Mouse (Mus musculus): ENCODE data around the gene Tap2. TPM values are rescaled to one million over a fixed set of nuclear protein-coding genes. Genes with fewer than 3 reads are reported as not detected.

The Tap2 gene
- total and polyA plus RNA-seq, 3 experiments: 54.8 to 121 (median 110) TPM

DNA sequence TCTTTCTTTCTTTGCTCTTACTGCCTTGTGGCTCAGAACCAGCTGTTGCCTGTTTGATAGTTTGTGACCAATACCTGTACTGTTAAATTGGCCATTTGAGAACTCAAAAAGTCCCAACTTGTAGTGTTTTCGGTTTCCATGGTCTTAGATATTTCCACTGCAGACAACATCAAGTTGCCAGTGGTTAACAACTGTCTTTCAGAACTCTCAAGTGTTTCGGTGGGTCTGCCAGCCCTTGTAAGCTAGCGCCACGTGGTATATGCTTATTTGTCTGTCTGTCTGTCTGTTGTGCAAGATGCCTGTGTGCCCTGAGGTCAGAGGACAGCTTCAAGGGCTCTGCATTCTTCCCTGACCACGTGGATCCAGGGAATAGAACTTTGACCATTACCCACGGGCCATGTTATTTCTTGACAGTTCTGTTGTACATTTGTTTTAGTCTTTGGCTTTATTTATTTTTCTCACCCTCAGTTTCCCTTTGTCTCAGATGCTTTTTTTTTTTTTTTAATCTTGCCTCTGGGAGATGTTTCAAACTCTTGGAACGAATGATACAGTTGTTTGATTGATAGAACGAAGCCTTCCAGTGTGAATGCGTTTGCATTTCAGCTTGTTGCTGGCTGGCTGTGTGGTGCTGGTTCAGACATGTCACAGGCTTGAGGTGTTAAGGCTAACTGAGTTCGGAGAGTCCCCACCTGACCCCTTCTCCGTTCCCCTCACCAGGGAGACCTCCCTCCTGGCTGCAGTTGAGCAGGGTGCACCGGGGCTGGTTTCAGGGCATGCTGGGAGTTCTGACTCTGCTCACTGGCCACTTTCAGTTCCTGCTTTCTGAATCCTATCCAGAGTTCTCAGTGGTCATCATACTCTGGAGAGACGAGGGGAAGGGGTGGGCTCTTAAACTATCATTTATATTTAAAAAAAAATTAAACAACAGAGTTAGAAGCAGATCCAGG is 23.1 kb upstream of the Tap2 start:
- peaks cover 25% of the 10 kb centered on the region for H3K79me2 ChIP-seq (replicated peaks; ENCODE audit: control insufficient read depth, extremely low read depth, insufficient read depth, poor library complexity, severe bottlenecking)
- peaks cover 27 to 38% of the 10 kb centered on the region in 2 experiments for H3K36me3 ChIP-seq (replicated peaks in 1 of 2; ENCODE audit: control insufficient read depth in 1 of 2, insufficient read depth in 1 of 2, low read length in 1 of 2)
- peak overlapping the region; percentile 85 for H3K4me2 ChIP-seq (ENCODE audit: insufficient read depth, low read depth, poor library complexity, severe bottlenecking)
- in situ Hi-C loops (cut with MboI; ENCODE audit: low pct_ligation_motif_present, low pct_unique_long_range_greater_than_20kb, low sequenced_read_pairs) (loop anchor here (5.0 kb wide), 1 partner anchor 32 kb away; no protein-coding TSS in a partner anchor), dilution Hi-C loops (cut with MboI; ENCODE audit: extremely low pct_ligation_motif_present, extremely low pct_unique_long_range_greater_than_20kb, low sequenced_read_pairs) (no loop called here)
- no peak overlapping the region for H3K4me3 ChIP-seq (replicated peaks in 1 of 3; ENCODE audit: low read depth in 2 of 3, low read length in 2 of 3, poor library complexity in 1 of 3)
- H3K9me3 ChIP-seq (replicated peaks; ENCODE audit: low read length): peaks cover 4% of the 10 kb centered on the region
- peak overlapping the region; percentile 97 for H3K27ac ChIP-seq (ENCODE audit: insufficient read depth, low read depth)
- no peaks in the 10 kb centered on the region for H3K27me3 ChIP-seq (replicated peaks)
- DNase-seq (ENCODE audit: extremely low read depth): peak; percentile 81
- H3K4me1 ChIP-seq (ENCODE audit: control insufficient read depth in 1 of 2, insufficient read depth in 2 of 2): peaks cover 17 to 56% of the 10 kb centered on the region in 2 experiments; a peak in 3 of 4 replicates
- H3K9ac ChIP-seq (ENCODE audit: insufficient read depth, low read depth): peak overlapping the region; percentile 41
- peak; percentile 74 for TF ChIP-seq CHD2 (IDR thresholded peaks at IDR 0.05; ENCODE audit: low read length)
- TF ChIP-seq KAT2A (IDR thresholded peaks at IDR 0.05; ENCODE audit: insufficient replicate concordance, low read length): 0 out of 2 replicates have a peak, but pooled peaks have one; percentile 42
- TF ChIP-seq E2F4 (IDR thresholded peaks at IDR 0.05; ENCODE audit: insufficient replicate concordance, low read depth, low read length): 0 out of 2 replicates have a peak, but pooled peaks have one; percentile 49
- TF ChIP-seq IRF4 (IDR thresholded peaks at IDR 0.05; ENCODE audit: low read depth, low read length): peak; percentile 100
- TF ChIP-seq NRF1 (IDR thresholded peaks at IDR 0.05; ENCODE audit: low read depth, low read length): 0 out of 2 replicates have a peak, but pooled peaks have one; percentile 26
- 0 out of 2 replicates have a peak, but pooled peaks have one; percentile 48 for TF ChIP-seq ZMIZ1 (IDR thresholded peaks at IDR 0.05; ENCODE audit: low read depth, low read length)
- TF ChIP-seq CTCF (conservative IDR thresholded peaks at IDR 0.05 in 1 of 2, IDR thresholded peaks at IDR 0.05 in 1 of 2; ENCODE audit: low read depth in 2 of 2, low read length in 2 of 2): no peak
- TF ChIP-seq ZC3H11A (IDR thresholded peaks at IDR 0.05; ENCODE audit: low read depth, low read length): no peak
- TF ChIP-seq MAX (IDR thresholded peaks at IDR 0.05; ENCODE audit: low read length): peak; percentile 99
- no peak; the same call in none of the 2 replicates for TF ChIP-seq CHD1 (IDR thresholded peaks at IDR 0.05; ENCODE audit: low read depth, low read length)
- peak; percentile 93 for TF ChIP-seq TCF12 (IDR thresholded peaks at IDR 0.05; ENCODE audit: low read depth, low read length)
- no peak for TF ChIP-seq ZKSCAN1 (IDR thresholded peaks at IDR 0.05; ENCODE audit: borderline replicate concordance, low read depth, low read length)
- TF ChIP-seq POLR2A (IDR thresholded peaks at IDR 0.05; ENCODE audit: low read depth, low read length): peak; percentile 57
- TF ChIP-seq MEF2A (IDR thresholded peaks at IDR 0.05; ENCODE audit: borderline replicate concordance, low read depth, low read length): peak; percentile 75
- no peak for TF ChIP-seq RAD21 (IDR thresholded peaks at IDR 0.05; ENCODE audit: low read depth, low read length)
- peak; percentile 94 for TF ChIP-seq SIN3A (IDR thresholded peaks at IDR 0.05; ENCODE audit: low read length)
- peak; percentile 71 for TF ChIP-seq USF1 (IDR thresholded peaks at IDR 0.05; ENCODE audit: low read depth, low read length)
- TF ChIP-seq MXI1 (IDR thresholded peaks at IDR 0.05; ENCODE audit: low read depth, low read length): peak; percentile 96
- TF ChIP-seq MAZ (IDR thresholded peaks at IDR 0.05; ENCODE audit: low read depth, low read length): peak; percentile 27; the same call in 1 of the 2 replicates
- TF ChIP-seq EP300 (IDR thresholded peaks at IDR 0.05; ENCODE audit: low read length): peak; percentile 94
- TF ChIP-seq POLR2AphosphoS2 (IDR thresholded peaks at IDR 0.05; ENCODE audit: low read depth, low read length): peak; percentile 94
- peak; percentile 84 for TF ChIP-seq JUN (IDR thresholded peaks at IDR 0.05; ENCODE audit: insufficient read depth, low read depth, low read length)
- peak; percentile 76 for TF ChIP-seq RCOR1 (conservative IDR thresholded peaks at IDR 0.05; ENCODE audit: low read depth, low read length)
- peak; percentile 71 for TF ChIP-seq NELFE (IDR thresholded peaks at IDR 0.05; ENCODE audit: low read depth, low read length)
- TF ChIP-seq HCFC1 (IDR thresholded peaks at IDR 0.05; ENCODE audit: low read depth, low read length): peak; percentile 33; the same call in 1 of the 2 replicates
- TF ChIP-seq MYC (IDR thresholded peaks at IDR 0.05; ENCODE audit: low read depth, low read length): peak; percentile 99
- peak; percentile 82; the same call in 1 of the 2 replicates for TF ChIP-seq JUND (conservative IDR thresholded peaks at IDR 0.05; ENCODE audit: low read depth, low read length)
- peak; percentile 97 for TF ChIP-seq UBTF (IDR thresholded peaks at IDR 0.05; ENCODE audit: low read depth, low read length)
- TF ChIP-seq PAX5 (IDR thresholded peaks at IDR 0.05; ENCODE audit: low read length): no peak
- peak; percentile 52 for TF ChIP-seq USF2 (conservative IDR thresholded peaks at IDR 0.05; ENCODE audit: low read depth, low read length)
- TF ChIP-seq SMC3 (IDR thresholded peaks at IDR 0.05; ENCODE audit: low read depth, low read length): no peak
- TF ChIP-seq ETS1 (conservative IDR thresholded peaks at IDR 0.05; ENCODE audit: low read depth, low read length): peak; percentile 84
- TF ChIP-seq GABPA (IDR thresholded peaks at IDR 0.05; ENCODE audit: insufficient replicate concordance, low read depth, low read length): no peak
- peak; percentile 41; the same call in 1 of the 2 replicates for TF ChIP-seq ELF1 (IDR thresholded peaks at IDR 0.05; ENCODE audit: low read depth, low read length)
- peak; percentile 63 for TF ChIP-seq ZNF384 (IDR thresholded peaks at IDR 0.05; ENCODE audit: low read depth, low read length)
- peak; percentile 58; the same call in 1 of the 2 replicates for TF ChIP-seq TBP (conservative IDR thresholded peaks at IDR 0.05; ENCODE audit: low read depth, low read length)
- peak; percentile 20; the same call in 1 of the 2 replicates for TF ChIP-seq MAFK (IDR thresholded peaks at IDR 0.05; ENCODE audit: insufficient replicate concordance, low read length)

All from CH12.LX (cell line).